Mouse (Mus musculus) neural tube, embryonic 13.5 days (tissue): ENCODE results near the gene Trim80. TPM values are rescaled to one million over a fixed set of nuclear protein-coding genes. Genes with fewer than 3 reads are reported as not detected.
"Not testable (repeated sequence)": the region's sequence is repeated elsewhere in the genome, so short reads cannot be mapped to it uniquely, and the experiment has no call there.

Source experiments
- ATAC-seq: fragments of 200-750 bp; cut with Nextera tagmentation; 2 replicates; pipeline ENCODE4 v1.8.0; 2017; ENCODE audit warnings: low read depth, mild to moderate bottlenecking, moderate TSS enrichment, moderate library complexity
- H3K27ac ChIP-seq: fragments of 300-500 bp; sonication (generic); replicated peaks from 2 replicates; pipeline ENCODE4 v1.5.1; 2015; ENCODE audit warnings: moderate library complexity, mild to moderate bottlenecking, inconsistent platforms
- H3K27me3 ChIP-seq: fragments of 300-500 bp; sonication (generic); 2 replicates; pipeline ENCODE4 v1.6.1; 2015; ENCODE audit warnings: mild to moderate bottlenecking, inconsistent platforms
- H3K36me3 ChIP-seq: fragments of 300-500 bp; sonication (generic); 2 replicates; pipeline ENCODE4 v1.6.1; 2015; ENCODE audit warnings: mild to moderate bottlenecking, inconsistent platforms
- H3K4me1 ChIP-seq: fragments of 300-500 bp; sonication (generic); replicated peaks from 2 replicates; pipeline ENCODE4 v1.6.1; 2015; ENCODE audit warnings: inconsistent platforms
- H3K4me2 ChIP-seq: fragments of 300-500 bp; sonication (generic); 2 replicates; pipeline ENCODE4 v1.6.1; 2015; ENCODE audit warnings: inconsistent platforms, mild to moderate bottlenecking, moderate library complexity
- H3K4me3 ChIP-seq: fragments of 300-500 bp; sonication (generic); 2 replicates; pipeline ENCODE4 v1.5.1; 2015; ENCODE audit warnings: mild to moderate bottlenecking, inconsistent platforms
- H3K9ac ChIP-seq: fragments of 300-500 bp; sonication (generic); 2 replicates; pipeline ENCODE4 v1.6.1; 2015; ENCODE audit warnings: moderate library complexity, mild to moderate bottlenecking, inconsistent platforms
- H3K9me3 ChIP-seq: fragments of 300-500 bp; sonication (generic); 2 replicates; pipeline ENCODE4 v1.6.1; 2016; ENCODE audit warnings: inconsistent platforms
- WGBS: fragments of 180-500 bp; shearing (Covaris S2); methylation state at CpG from one replicate; pipeline ENCODE4 v1.1.7; 2015; 5-methylcytosine and 5-hydroxymethylcytosine counted together
- microRNA-seq: library from miRNA; unstranded; fragments of <30 nt; microRNA quantifications from one replicate; pipeline ENCODE4, GENCODE M21; 2016
- polyA plus RNA-seq: library from polyadenylated mRNA; unstranded; fragments of >200 nt; fragmentation: Nextera tagmentation; extraction: Ambion mirVana; gene quantifications from 2 replicates; pipeline ENCODE4 v1.2.1, GENCODE M21; 2015

Gene Trim80
- polyA plus RNA-seq, 1 experiment from 2014 or later = not detected

- Histone ChIP-seq H3K27ac (peak overlapping the region; percentile 88), H3K4me2 (peak overlapping the region; percentile 64), H3K4me1 (peaks cover 22% of the 10 kb centered on the region), H3K9me3 (no peaks in the 10 kb centered on the region), H3K4me3 (peak overlapping the region; percentile 70), H3K36me3 (0 out of 2 replicates have a peak, but pooled peaks cover 18% of the 10 kb centered on the region), H3K9ac (peak overlapping the region; percentile 81), H3K27me3 (no peaks in the 10 kb centered on the region)
- 30% methylated on average over 25 of the region's 25 CpGs for WGBS
- ATAC-seq = peak; percentile 52
These were observed 50.4 kb downstream of the Trim80 start for GRCm38 (mm10) chr11:115490441-115491355.

- WGBS = under 1% methylated on average over 43 of the region's 43 CpGs
- Histone ChIP-seq H3K36me3 (0 out of 2 replicates have a peak, but pooled peaks cover 18% of the 10 kb centered on the region), H3K9ac (peak within 1 kb of the TSS; percentile 81), H3K27ac (peak within 1 kb of the TSS; percentile 88), H3K4me1 (peaks cover 22% of the 10 kb centered on the region), H3K4me2 (peak within 1 kb of the TSS; percentile 64), H3K4me3 (peak within 1 kb of the TSS; percentile 70), H3K27me3 (no peaks in the 10 kb centered on the region), H3K9me3 (no peaks in the 10 kb centered on the region)
- ATAC-seq = peak; percentile 94
These were observed 51.2 kb downstream of the Trim80 start, which contains the start of gene Nt5c for GRCm38 (mm10) chr11:115491356-115492083. Nt5c (minus strand) TSS chr11:115491862.

- no peak for ATAC-seq
- 47% methylated on average over 6 of the region's 6 CpGs for WGBS
- H3K36me3 ChIP-seq = peaks cover 26% of the 10 kb centered on the region
These were observed 52.0 kb downstream of the Trim80 start for GRCm38 (mm10) chr11:115492387-115492786.

GRCm38 (mm10) chr11:115496559-115496958 lies 56.2 kb downstream of the Trim80 start:
- 86% methylated on average over 9 of the region's 9 CpGs for WGBS
- H3K4me3 ChIP-seq, H3K9me3 ChIP-seq, H3K27me3 ChIP-seq, H3K9ac ChIP-seq, H3K4me2 ChIP-seq, H3K27ac ChIP-seq, ATAC-seq: not testable (repeated sequence)
- Histone ChIP-seq H3K4me1 (peaks cover 10% of the 10 kb centered on the region), H3K36me3 (peaks cover 48% of the 10 kb centered on the region)

More at GRCm38 (mm10) chr11:115492387-115492786, 52.0 kb downstream of the Trim80 start:
- Histone ChIP-seq H3K4me2 (peak overlapping the region; percentile 64), H3K27ac (peak overlapping the region; percentile 88), H3K4me1 (peaks cover 22% of the 10 kb centered on the region), H3K4me3 (peak overlapping the region; percentile 70), H3K9me3 (no peaks in the 10 kb centered on the region), H3K9ac (peak overlapping the region; percentile 81), H3K27me3 (no peaks in the 10 kb centered on the region)

Small RNA genes within 50 kb of the gene (microRNA-seq; reads per million reads assigned to microRNA genes)
- 0.44 reads per million for gene Mir3968

Other genes starting within 250 kb of the Trim80 start
- gene Grin2c, start 173.3 kb upstream of the Trim80 start, polyA plus RNA-seq = 0.55 and 0.57 TPM in 2 replicates
- 19.4 and 20.4 TPM in 2 replicates for gene Fdxr, start 163.5 kb upstream of the Trim80 start, polyA plus RNA-seq
- 0.65 and 1.1 TPM in 2 replicates for gene Fads6, start 142.9 kb upstream of the Trim80 start, polyA plus RNA-seq
- not detected in 2 replicates for gene Otop2, start 133.4 kb upstream of the Trim80 start, polyA plus RNA-seq
- 0.14 and 0.18 TPM in 2 replicates for gene Ush1g, start 118.5 kb upstream of the Trim80 start, polyA plus RNA-seq
- 1.4 and 2.1 TPM in 2 replicates for gene Otop3, start 105.8 kb upstream of the Trim80 start, polyA plus RNA-seq
- 41.5 and 44.6 TPM in 2 replicates for gene Hid1, start 72.8 kb upstream of the Trim80 start, polyA plus RNA-seq
- gene Cdr2l, start 58.6 kb upstream of the Trim80 start, polyA plus RNA-seq = 23.7 and 24.1 TPM in 2 replicates
- 182 and 203 TPM in 2 replicates for gene Mrpl58, start 36.8 kb upstream of the Trim80 start, polyA plus RNA-seq
- gene Atp5h, start 20.6 kb upstream of the Trim80 start, polyA plus RNA-seq = 920 and 1,025 TPM in 2 replicates
- 22.9 and 23.5 TPM in 2 replicates for gene Kctd2, start 20.4 kb upstream of the Trim80 start, polyA plus RNA-seq
- 0.20 TPM in 1 of 2 replicates, not detected in the other for gene Slc16a5, start 21.9 kb downstream of the Trim80 start, polyA plus RNA-seq
- gene Armc7, start 35.1 kb downstream of the Trim80 start, polyA plus RNA-seq = 13.1 and 14.4 TPM in 2 replicates
- 95.6 and 96.7 TPM in 2 replicates for gene Nt5c, start 51.3 kb downstream of the Trim80 start, polyA plus RNA-seq
- 1,262 and 1,276 TPM in 2 replicates for gene Jpt1, start 73.8 kb downstream of the Trim80 start, polyA plus RNA-seq
- gene Sumo2, start 95.7 kb downstream of the Trim80 start, polyA plus RNA-seq = 1,158 and 1,175 TPM in 2 replicates
- gene Nup85, start 123.9 kb downstream of the Trim80 start, polyA plus RNA-seq = 99.8 and 119 TPM in 2 replicates
- gene Mrps7, start 163.4 kb downstream of the Trim80 start, polyA plus RNA-seq = 73.9 and 91.8 TPM in 2 replicates
- 36.1 and 36.4 TPM in 2 replicates for gene Gga3, start 163.5 kb downstream of the Trim80 start, polyA plus RNA-seq
- gene Mif4gd, start 172.4 kb downstream of the Trim80 start, polyA plus RNA-seq = 12.0 and 12.5 TPM in 2 replicates
- gene Slc25a19, start 187.8 kb downstream of the Trim80 start, polyA plus RNA-seq = 33.0 and 37.5 TPM in 2 replicates